Mouse (Mus musculus) lung, postnatal 0 days (tissue): ENCODE results near the gene Mobp. TPM values are rescaled to one million over a fixed set of nuclear protein-coding genes. Genes with fewer than 3 reads are reported as not detected.

ENCODE experiments used
- ATAC-seq: fragments of 200-750 bp; cut with Nextera tagmentation; 2 replicates; pipeline ENCODE4 v1.8.0; 2017; ENCODE audit warnings: moderate library complexity
- DNase-seq: peaks from one replicate; pipeline ENCODE4 v3.0.0-alpha.2; 2016; ENCODE audit warnings: low spot score
- H3K27ac ChIP-seq: fragments of 300-500 bp; sonication (generic); 2 replicates; pipeline ENCODE4 v1.5.1; 2014; ENCODE audit warnings: antibody characterized with exemption, mild to moderate bottlenecking, low read length, mixed read lengths
- H3K27me3 ChIP-seq: fragments of 300-500 bp; sonication (generic); replicated peaks from 2 replicates; pipeline ENCODE4 v1.6.1; 2014; ENCODE audit warnings: low read length, mixed read lengths; ENCODE audit not compliant: insufficient read depth
- H3K36me3 ChIP-seq: fragments of 300-500 bp; sonication (generic); 2 replicates; pipeline ENCODE4 v1.6.1; 2014; ENCODE audit warnings: low read length, mixed read lengths; ENCODE audit not compliant: insufficient read depth
- H3K4me1 ChIP-seq: fragments of 300-500 bp; sonication (generic); 2 replicates; pipeline ENCODE4 v1.6.1; 2014; ENCODE audit warnings: antibody characterized with exemption, low read depth, low read length, mixed read lengths; ENCODE audit not compliant: insufficient read depth
- H3K4me2 ChIP-seq: fragments of 300-500 bp; sonication (generic); replicated peaks from 2 replicates; pipeline ENCODE4 v1.6.1; 2014; ENCODE audit warnings: low read depth, mild to moderate bottlenecking, low read length, moderate library complexity, mixed read lengths
- H3K4me3 ChIP-seq: fragments of 300-500 bp; sonication (generic); 2 replicates; pipeline ENCODE4 v1.5.1; 2014; ENCODE audit warnings: low read depth, low read length
- H3K9ac ChIP-seq: fragments of 300-500 bp; sonication (generic); replicated peaks from 2 replicates; pipeline ENCODE4 v1.6.1; 2014; ENCODE audit warnings: low read depth, mild to moderate bottlenecking
- H3K9me3 ChIP-seq: fragments of 300-500 bp; sonication (generic); 2 replicates; pipeline ENCODE4 v1.6.1; 2016; ENCODE audit warnings: low read length, mixed read lengths
- CTCF ChIP-seq: IDR thresholded peaks from 2 replicates; pipeline ENCODE4 v1.5.1; 2016; ENCODE audit warnings: antibody characterized with exemption, mild to moderate bottlenecking
- EP300 ChIP-seq: IDR thresholded peaks from 2 replicates; pipeline ENCODE4 v1.6.1; 2016; ENCODE audit warnings: antibody characterized with exemption, mild to moderate bottlenecking, control low read depth
- WGBS: fragments of 180-500 bp; shearing (Covaris S2); extraction: QIAGEN DNeasy Blood & Tissue Kit; methylation state at CpG from one replicate; pipeline ENCODE4 v1.1.7; 2014; 5-methylcytosine and 5-hydroxymethylcytosine counted together
- polyA plus RNA-seq: library from polyadenylated mRNA; unstranded; fragments of >200 nt; fragmentation: Nextera tagmentation; extraction: Ambion mirVana; gene quantifications from 2 replicates; pipeline ENCODE4 v1.2.1, GENCODE M21; 2015

Mobp gene
- polyA plus RNA-seq, 1 experiment from 2014 or later: not detected

DNA sequence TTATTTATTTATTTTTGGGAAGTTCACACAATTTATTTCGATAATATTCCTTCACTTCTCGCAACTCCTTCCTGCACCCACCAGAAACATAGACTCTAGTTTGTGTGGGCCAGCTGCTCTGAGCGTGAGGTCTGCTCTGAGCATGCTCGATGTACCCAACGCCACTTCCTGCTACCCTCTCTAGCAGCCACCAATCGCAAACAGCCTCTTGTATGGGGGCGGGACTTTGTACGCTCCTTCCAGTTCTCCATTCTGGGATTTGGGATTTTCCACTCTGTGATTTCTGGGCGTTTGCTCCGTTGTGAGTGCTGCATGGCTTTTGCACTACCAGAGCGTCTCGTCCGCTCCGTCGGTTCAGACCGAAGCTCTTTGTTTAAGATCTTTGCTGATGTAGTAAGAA is 14.4 kb downstream of the Mobp start:
- Histone ChIP-seq H3K27ac (no peak overlapping the region), H3K4me2 (no peak overlapping the region), H3K4me1 (no peaks in the 10 kb centered on the region), H3K36me3 (no peaks in the 10 kb centered on the region), H3K9me3 (no peaks in the 10 kb centered on the region), H3K9ac (no peak overlapping the region), H3K27me3 (no peaks in the 10 kb centered on the region), H3K4me3 (no peak overlapping the region)
- no peak for DNase-seq
- ATAC-seq: no peak
- TF ChIP-seq CTCF (no peak), EP300 (no peak)
- 87% methylated on average over 16 of the region's 16 CpGs for WGBS

DNA sequence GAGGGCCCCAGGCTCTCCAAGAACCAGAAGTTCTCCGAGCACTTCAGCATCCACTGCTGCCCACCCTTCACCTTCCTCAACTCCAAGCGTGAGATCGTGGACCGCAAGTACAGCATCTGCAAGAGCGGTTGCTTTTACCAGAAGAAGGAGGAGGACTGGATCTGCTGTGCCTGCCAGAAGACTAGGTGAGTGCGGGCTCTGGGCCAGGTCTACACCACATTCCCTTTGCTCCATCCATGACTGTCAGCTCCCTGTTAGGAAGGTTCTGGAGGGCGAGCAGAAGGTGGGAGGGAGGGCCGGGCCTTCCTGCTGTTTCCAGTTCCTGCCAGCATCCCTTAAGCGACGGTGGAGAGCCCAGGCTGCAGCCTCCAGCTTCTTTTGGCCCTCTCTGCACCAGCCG is 18.3 kb downstream of the Mobp start:
- Histone ChIP-seq H3K9me3 (no peaks in the 10 kb centered on the region), H3K4me1 (no peaks in the 10 kb centered on the region), H3K4me2 (no peak overlapping the region), H3K4me3 (no peak overlapping the region), H3K27me3 (no peaks in the 10 kb centered on the region), H3K27ac (no peak overlapping the region), H3K36me3 (no peaks in the 10 kb centered on the region), H3K9ac (no peak overlapping the region)
- ATAC-seq (no peak), DNase-seq (no peak)
- no peak for TF ChIP-seq CTCF
- no peak for TF ChIP-seq EP300
- WGBS: 57% methylated on average over 10 of the region's 11 CpGs

DNA sequence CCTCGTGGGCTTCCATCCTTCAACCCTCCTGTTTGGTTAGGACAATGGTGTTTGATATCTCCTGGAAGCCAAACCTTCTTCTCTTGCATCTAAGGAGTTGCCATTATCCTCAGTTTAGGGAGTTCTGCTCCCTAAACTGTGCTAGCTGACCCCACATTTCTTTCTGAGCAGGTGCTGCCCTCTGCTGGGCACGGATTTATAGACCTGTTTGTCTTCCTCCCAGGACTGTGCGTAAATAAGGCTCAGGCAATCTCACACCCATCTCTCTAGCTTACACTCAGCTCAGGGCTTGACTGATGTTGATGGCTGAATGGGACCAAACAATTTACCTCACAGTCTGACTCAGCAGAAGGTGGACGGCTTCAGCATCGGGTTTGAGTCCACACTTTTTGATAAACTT is 21.8 kb downstream of the Mobp start:
- Histone ChIP-seq H3K4me3 (no peak overlapping the region), H3K9ac (no peak overlapping the region), H3K27me3 (no peaks in the 10 kb centered on the region), H3K27ac (no peak overlapping the region), H3K9me3 (no peaks in the 10 kb centered on the region), H3K36me3 (no peaks in the 10 kb centered on the region), H3K4me2 (no peak overlapping the region), H3K4me1 (no peaks in the 10 kb centered on the region)
- peak; percentile 53 for DNase-seq
- WGBS: 27% methylated on average over 5 of the region's 5 CpGs
- TF ChIP-seq CTCF (peak; percentile 79), EP300 (no peak)
- 0 out of 2 replicates have a peak, but pooled peaks have one; percentile 26 for ATAC-seq

DNA sequence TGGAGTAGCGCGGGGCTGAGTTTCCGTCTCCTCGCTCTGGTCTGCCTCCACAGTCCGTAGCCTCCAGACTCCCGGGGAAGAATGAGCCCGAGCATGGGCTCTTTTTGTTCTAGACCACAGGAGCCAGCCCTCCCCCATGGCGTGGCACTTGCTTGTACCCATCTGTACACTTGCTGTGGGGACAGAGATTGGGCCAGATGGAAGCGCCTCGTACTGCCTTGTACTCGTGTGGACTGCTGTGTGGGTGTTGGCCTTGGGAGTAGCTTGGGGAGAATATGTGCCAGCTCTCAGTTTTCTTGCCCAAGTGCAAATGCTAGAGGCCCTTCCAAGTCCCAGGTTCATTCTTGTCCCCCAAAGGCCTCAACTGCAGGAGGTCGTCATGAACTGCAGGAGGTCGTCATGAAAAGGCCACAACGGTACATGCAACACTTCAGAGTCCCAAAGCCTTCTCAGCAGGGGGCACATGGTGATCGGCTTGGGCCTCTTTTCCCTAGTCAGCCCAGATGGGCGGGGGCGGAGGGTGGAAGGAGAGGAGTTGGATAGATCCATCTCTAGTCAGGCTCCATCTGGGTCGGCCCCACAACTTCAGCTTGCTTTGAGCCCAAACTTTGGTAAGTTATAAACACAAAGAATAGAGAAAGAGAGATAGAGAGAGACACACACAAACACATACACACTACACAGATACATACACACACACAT is 25.1 kb downstream of the Mobp start:
- H3K27ac ChIP-seq: no peak overlapping the region
- H3K27me3 ChIP-seq: no peaks in the 10 kb centered on the region
- H3K4me3 ChIP-seq: no peak overlapping the region
- no peak for ATAC-seq
- H3K36me3 ChIP-seq: no peaks in the 10 kb centered on the region
- 87% methylated on average over 18 of the region's 18 CpGs for WGBS
- no peak overlapping the region for H3K4me2 ChIP-seq
- H3K9ac ChIP-seq: no peak overlapping the region
- TF ChIP-seq CTCF: no peak
- TF ChIP-seq EP300: no peak
- no peaks in the 10 kb centered on the region for H3K4me1 ChIP-seq
- DNase-seq: no peak
- H3K9me3 ChIP-seq: no peaks in the 10 kb centered on the region

DNA sequence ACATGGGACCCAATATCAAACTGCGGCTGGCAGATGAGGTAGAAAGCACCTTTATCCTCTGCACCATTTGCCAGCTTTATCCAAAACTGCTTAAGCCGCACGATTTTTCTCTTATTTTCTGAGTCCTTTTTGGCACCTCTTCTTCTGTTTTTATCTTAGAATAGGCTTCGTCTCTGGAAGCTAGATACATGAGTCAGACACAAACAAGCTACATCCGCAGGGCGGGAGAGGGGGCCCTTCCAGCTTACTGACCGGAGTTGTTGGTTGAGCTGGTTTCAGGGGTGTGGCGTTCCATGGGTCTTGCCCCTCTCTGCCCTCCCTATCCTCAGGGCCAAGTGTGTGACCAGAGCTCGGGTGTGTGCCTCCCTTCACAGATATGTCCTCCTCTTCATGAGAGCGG is 29.3 kb downstream of the Mobp start:
- no peaks in the 10 kb centered on the region for H3K4me1 ChIP-seq
- no peaks in the 10 kb centered on the region for H3K9me3 ChIP-seq
- no peak overlapping the region for H3K9ac ChIP-seq
- no peaks in the 10 kb centered on the region for H3K36me3 ChIP-seq
- ATAC-seq: no peak
- TF ChIP-seq CTCF (no peak), EP300 (no peak)
- no peak overlapping the region for H3K4me2 ChIP-seq
- H3K4me3 ChIP-seq: no peak overlapping the region
- H3K27me3 ChIP-seq: no peaks in the 10 kb centered on the region
- H3K27ac ChIP-seq: no peak overlapping the region
- 74% methylated on average over 10 of the region's 10 CpGs for WGBS
- no peak for DNase-seq

DNA sequence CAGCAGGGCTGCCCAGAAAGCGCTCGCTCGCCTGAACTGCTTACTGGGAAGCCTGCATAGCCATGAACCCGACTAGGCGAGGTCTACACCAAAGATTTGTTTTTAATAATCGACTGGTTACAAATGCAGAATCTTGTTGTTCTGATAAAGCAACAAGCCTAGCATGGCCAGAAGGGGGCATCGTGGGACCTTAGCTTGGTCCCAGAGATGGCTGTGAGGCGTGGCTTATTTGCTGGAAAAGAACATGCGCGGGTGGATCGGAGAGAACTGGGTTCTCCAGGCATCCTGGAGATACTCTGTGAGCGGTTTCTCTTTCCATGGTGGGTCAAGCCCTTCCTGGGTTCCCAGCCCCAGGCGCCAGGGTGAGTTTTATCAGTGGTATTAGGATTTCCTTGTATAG is 35.0 kb downstream of the Mobp start:
- H3K9me3 ChIP-seq: no peaks in the 10 kb centered on the region
- WGBS: 29% methylated on average over 13 of the region's 13 CpGs
- no peaks in the 10 kb centered on the region for H3K4me1 ChIP-seq
- H3K4me3 ChIP-seq: no peak overlapping the region
- no peak overlapping the region for H3K4me2 ChIP-seq
- H3K27me3 ChIP-seq: no peaks in the 10 kb centered on the region
- ATAC-seq (no peak), DNase-seq (peak; percentile 61)
- H3K36me3 ChIP-seq: no peaks in the 10 kb centered on the region
- H3K27ac ChIP-seq: no peak overlapping the region
- no peak overlapping the region for H3K9ac ChIP-seq
- TF ChIP-seq EP300 (no peak), CTCF (peak; percentile 63)
